Mouse (Mus musculus) erythroblast, embryonic 14.5 days (primary cell): ENCODE data around the gene A2ml1. TPM values are rescaled to one million over a fixed set of nuclear protein-coding genes. Genes with fewer than 3 reads are reported as not detected.
A peak's percentile ranks its signal among the peaks of the same experiment; 100 is the strongest.

ENCODE experiments used
- H3K27me3 ChIP-seq: 2 replicates; pipeline ENCODE4 v1.6.1; 2012; ENCODE audit warnings: inconsistent platforms; ENCODE audit not compliant: control insufficient read depth
- H3K36me3 ChIP-seq: 2 replicates; pipeline ENCODE4 v1.6.1; 2012; ENCODE audit warnings: mild to moderate bottlenecking, inconsistent platforms; ENCODE audit not compliant: control insufficient read depth
- H3K4me1 ChIP-seq: 2 replicates; pipeline ENCODE4 v1.6.1; 2012; ENCODE audit warnings: inconsistent platforms; ENCODE audit not compliant: control insufficient read depth
- H3K4me3 ChIP-seq: replicated peaks from 2 replicates; pipeline ENCODE3; 2012; ENCODE audit warnings: moderate library complexity, mild to moderate bottlenecking, inconsistent platforms
- H3K9me3 ChIP-seq: 2 replicates; pipeline ENCODE4 v1.6.1; 2012; ENCODE audit warnings: low read length, inconsistent platforms, mixed read lengths; ENCODE audit not compliant: control insufficient read depth
- GATA1 ChIP-seq: IDR thresholded peaks from 2 replicates; pipeline ENCODE4 v1.6.1; 2012; ENCODE audit warnings: low read length, inconsistent platforms, mixed read lengths
- TAL1 ChIP-seq: IDR thresholded peaks from 3 replicates; pipeline ENCODE4 v1.6.1; 2012; ENCODE audit warnings: low read length, inconsistent platforms, mixed read lengths
- polyA plus RNA-seq: library from polyadenylated mRNA; stranded (reverse); fragments of >175 nt; gene quantifications from 2 replicates; pipeline ENCODE4 v1.2.3, GENCODE M21; 2012

A2ml1 gene
- polyA plus RNA-seq, 1 experiment: not detected

DNA sequence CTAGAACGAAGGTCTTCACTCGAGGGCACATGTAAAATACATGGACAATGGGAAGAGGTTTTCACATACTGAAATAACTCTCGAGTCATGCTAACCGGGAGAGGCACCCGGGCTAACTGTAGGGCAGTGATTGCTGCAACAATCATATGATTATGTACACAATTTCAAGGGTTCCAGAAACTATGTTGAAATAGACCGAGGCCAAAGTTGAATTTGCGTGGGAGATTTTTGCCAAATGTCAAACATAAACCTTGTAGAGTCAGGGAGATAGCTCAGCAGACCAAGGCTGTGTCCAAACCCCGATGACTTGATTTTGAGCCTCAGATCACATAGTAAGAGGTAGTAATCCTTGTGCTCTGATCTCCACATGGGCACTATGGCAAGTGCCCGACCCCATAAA is 48.7 kb downstream of the A2ml1 start:
- Histone ChIP-seq H3K9me3 (peaks cover 2% of the 10 kb centered on the region; the same call in 1 of the 2 replicates), H3K4me1 (no peaks in the 10 kb centered on the region), H3K27me3 (no peaks in the 10 kb centered on the region), H3K4me3 (no peak overlapping the region), H3K36me3 (no peaks in the 10 kb centered on the region)
- TF ChIP-seq TAL1 (no peak), GATA1 (no peak)

DNA sequence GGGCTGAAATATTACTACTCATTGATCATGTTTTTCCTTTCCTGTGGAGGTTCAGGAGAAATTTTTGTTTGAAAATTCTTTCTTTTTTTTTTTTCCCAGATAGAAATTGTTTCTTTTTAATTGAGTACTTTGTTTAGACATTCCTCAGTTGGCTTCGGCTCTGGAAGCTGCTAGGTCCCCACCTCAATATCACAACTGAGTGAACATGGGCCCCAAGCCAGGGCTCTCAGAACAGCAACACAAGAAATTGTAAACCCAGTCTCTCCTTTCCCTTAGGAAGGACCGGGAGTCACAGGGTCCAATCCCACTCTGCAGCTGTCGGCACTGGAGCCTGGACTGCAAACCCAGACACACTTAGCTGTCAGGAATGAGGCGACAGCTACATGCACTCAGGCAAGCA is 52.9 kb downstream of the A2ml1 start:
- no peak for TF ChIP-seq TAL1
- no peak for TF ChIP-seq GATA1
- H3K4me1 ChIP-seq: no peaks in the 10 kb centered on the region

DNA sequence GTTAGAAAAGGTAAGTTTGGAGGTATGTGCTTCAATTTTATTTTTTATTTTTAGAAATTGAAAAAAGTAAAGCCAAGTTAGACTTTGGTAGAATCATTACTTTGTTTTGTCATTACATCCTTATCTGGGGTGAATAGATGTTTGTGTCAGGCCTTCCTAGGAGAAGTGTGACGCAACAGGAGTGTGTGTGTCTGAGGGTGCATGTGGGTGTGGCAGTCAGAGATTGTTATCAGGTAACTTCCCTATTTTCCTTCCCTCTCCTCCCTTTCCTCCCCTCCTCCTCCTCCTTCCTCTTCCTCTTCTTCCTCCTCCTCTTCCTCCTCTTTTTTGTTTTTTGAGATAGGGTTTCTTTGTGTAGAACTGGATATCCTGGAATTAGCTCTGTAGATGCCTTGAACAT is 54.3 kb downstream of the A2ml1 start:
- no peak for TF ChIP-seq GATA1
- TF ChIP-seq TAL1: no peak
- Histone ChIP-seq H3K4me3 (no peak overlapping the region), H3K4me1 (no peaks in the 10 kb centered on the region), H3K9me3 (peaks cover 9% of the 10 kb centered on the region), H3K36me3 (no peaks in the 10 kb centered on the region), H3K27me3 (no peaks in the 10 kb centered on the region)

More for the DNA sequence above, 52.9 kb downstream of the A2ml1 start:
- H3K36me3 ChIP-seq: no peaks in the 10 kb centered on the region
- H3K27me3 ChIP-seq: no peaks in the 10 kb centered on the region
- no peak overlapping the region for H3K4me3 ChIP-seq
- peaks cover 7% of the 10 kb centered on the region for H3K9me3 ChIP-seq

DNA sequence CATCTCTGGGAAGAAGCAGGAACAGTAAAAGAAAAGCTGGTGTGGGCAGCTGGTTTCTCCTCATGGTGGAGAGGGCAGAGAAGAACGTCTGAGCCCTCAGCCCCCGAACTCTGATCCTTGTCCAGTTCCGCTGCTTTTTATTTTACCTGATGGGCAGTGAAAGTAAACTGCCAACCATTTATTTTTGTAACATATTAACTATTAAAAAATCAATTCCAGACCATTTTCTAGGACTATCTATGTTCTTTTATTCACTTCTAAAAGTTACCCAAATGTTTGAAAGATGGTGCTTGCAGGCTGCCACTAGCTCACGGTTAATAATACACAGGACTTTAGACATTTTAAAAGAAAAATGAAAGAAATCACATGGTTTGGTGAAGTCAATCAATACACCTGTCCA is 54.8 kb downstream of the A2ml1 start, which contains the start of gene Pzp:
Gene Pzp, minus strand, starts transcription at position 120 of the 400 bp plus-strand sequence.
- Histone ChIP-seq H3K36me3 (no peaks in the 10 kb centered on the region; the same call in 1 of the 2 replicates), H3K27me3 (no peaks in the 10 kb centered on the region), H3K9me3 (peaks cover 9% of the 10 kb centered on the region), H3K4me3 (peak within 1 kb of the TSS; percentile 21), H3K4me1 (no peaks in the 10 kb centered on the region)
- TF ChIP-seq TAL1 (no peak), GATA1 (no peak)

DNA sequence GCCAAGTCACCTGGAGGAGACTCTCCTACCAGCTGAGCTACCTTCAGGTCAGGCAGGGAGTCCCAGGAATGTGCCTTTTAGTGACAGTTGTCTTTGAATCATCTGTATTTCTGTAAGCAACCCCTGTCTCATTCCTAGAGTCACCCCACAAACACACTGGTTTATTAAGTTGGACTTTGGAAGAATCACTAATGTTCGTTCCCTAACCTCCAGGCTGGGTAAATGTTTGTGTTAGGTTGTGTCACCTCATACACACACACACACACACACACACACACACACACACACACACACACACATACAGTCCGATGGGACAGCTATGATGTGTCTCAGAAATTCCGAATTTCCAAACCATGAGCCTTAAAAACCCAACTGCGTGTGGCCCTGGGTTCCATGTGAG is 55.6 kb downstream of the A2ml1 start:
- H3K4me1 ChIP-seq: no peaks in the 10 kb centered on the region
- peak overlapping the region; percentile 21 for H3K4me3 ChIP-seq
- H3K9me3 ChIP-seq: peaks cover 9% of the 10 kb centered on the region
- TF ChIP-seq GATA1: no peak
- no peak for TF ChIP-seq TAL1
- H3K27me3 ChIP-seq: no peaks in the 10 kb centered on the region
- H3K36me3 ChIP-seq: no peaks in the 10 kb centered on the region; the same call in 1 of the 2 replicates

DNA sequence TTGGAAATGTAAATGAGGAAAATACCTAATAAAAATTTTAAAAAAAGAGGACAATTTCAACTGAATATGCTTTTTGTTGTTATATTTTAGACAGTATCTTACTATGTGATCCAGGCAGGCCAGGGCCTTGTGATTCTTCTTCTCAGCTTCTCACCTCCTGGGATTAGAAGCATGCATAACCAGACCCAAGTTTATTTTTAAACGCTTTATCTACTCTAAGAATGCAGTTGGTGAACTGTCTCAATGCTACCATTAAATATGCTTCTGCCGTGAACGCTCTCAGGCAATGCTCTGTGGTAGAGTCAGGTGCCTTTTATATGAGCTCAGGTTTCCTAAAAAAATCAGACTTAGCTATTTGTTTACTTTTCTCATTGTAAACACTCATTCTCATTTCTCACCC is 58.0 kb downstream of the A2ml1 start:
- no peak overlapping the region for H3K4me3 ChIP-seq
- H3K27me3 ChIP-seq: no peaks in the 10 kb centered on the region
- no peaks in the 10 kb centered on the region; the same call in 1 of the 2 replicates for H3K36me3 ChIP-seq
- no peaks in the 10 kb centered on the region for H3K4me1 ChIP-seq
- TF ChIP-seq TAL1 (no peak), GATA1 (no peak)
- peaks cover 7% of the 10 kb centered on the region for H3K9me3 ChIP-seq

DNA sequence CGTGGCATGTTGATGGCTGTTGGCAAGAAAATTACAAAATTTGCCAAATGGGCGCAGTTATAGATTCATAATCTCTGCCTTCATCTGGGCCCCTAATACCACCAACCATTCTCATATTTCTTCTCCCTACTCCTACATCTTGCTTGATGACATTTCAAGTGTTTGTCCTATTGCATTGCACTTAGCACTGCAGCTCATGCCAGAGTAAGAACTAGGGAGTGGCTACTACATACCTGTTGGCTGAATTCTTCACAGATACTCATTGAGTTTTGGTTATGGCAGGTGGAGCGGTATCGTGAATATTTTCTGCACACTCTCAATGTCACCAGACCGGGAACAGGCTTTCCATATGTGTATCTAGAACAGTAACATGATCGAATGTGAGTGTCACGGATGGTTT is 62.2 kb downstream of the A2ml1 start:
- H3K27me3 ChIP-seq: no peaks in the 10 kb centered on the region
- no peaks in the 10 kb centered on the region; the same call in 1 of the 2 replicates for H3K36me3 ChIP-seq
- no peak overlapping the region for H3K4me3 ChIP-seq
- peaks cover 6% of the 10 kb centered on the region for H3K9me3 ChIP-seq
- H3K4me1 ChIP-seq: no peaks in the 10 kb centered on the region
- TF ChIP-seq TAL1 (no peak), GATA1 (no peak)

DNA sequence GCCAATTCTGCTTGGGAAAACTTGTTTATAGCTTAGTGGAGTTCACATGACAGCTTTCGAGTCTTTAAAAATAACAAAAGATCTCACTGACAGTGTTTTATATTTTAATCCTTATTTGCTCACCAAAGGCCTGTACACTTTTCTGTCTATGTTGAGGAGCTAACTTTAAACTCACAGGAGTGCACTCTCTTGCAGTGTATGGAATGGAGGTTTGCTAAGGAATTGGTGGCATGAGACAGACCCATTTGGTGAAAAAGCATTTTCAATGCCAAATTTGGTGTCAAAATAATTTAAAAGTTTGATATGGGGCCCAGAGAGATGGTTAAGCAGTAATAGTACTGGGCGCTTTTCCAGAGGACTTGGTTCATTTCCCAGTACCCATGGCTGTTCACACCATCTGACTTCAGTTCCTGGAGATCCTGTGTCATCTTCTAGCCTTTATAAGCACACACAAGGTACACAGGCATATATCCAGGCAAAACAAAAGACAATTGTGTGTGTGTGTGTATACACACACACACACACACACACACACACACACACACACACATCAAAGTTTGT is 75.7 kb downstream of the A2ml1 start:
- Histone ChIP-seq H3K36me3 (no peaks in the 10 kb centered on the region), H3K4me3 (no peak overlapping the region), H3K4me1 (no peaks in the 10 kb centered on the region), H3K9me3 (no peaks in the 10 kb centered on the region), H3K27me3 (no peaks in the 10 kb centered on the region)
- TF ChIP-seq GATA1 (no peak), TAL1 (no peak)

DNA sequence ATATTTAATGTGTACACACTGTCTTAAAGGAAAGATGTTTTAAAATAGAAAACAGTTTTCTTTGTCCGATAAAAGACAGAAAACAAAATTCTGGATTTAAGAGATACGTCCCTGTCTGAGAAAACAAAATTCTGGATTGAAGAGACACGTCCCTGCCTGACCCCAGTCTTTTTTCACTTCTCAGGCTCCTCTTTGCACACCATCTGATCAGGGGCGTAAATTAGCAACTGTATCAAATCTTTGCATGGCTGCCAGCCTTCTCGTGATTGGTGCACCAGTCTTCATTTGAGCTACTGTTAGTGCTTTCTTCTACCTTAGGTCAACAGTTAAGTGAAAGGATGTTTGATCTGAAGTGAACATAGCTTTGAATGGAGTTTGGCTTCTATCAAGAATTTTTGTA is 76.7 kb downstream of the A2ml1 start:
- Histone ChIP-seq H3K4me1 (no peaks in the 10 kb centered on the region), H3K36me3 (no peaks in the 10 kb centered on the region), H3K4me3 (no peak overlapping the region), H3K9me3 (no peaks in the 10 kb centered on the region), H3K27me3 (no peaks in the 10 kb centered on the region)
- TF ChIP-seq GATA1 (no peak), TAL1 (no peak)

DNA sequence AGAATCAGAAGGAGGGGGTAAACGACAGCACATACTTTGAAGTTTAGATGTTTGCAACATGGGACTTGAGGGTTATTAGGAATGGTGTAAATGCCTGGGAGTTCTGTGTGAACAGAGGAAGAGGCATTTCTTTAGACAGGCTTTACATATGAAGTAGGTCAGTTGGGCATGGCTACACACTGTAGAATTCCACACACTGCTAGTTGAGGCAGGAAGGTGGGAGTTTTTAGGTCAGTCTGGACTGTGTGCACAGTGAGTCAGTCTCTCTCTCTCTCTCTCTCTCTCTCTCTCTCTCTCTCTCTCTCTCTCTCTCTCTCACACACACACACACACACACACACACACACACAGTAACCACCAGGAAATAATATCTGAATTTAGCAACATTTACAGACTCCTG is 86.1 kb downstream of the A2ml1 start:
- no peaks in the 10 kb centered on the region for H3K9me3 ChIP-seq
- TF ChIP-seq GATA1 (no peak), TAL1 (no peak)

More for the DNA sequence above, 86.1 kb downstream of the A2ml1 start:
- Histone ChIP-seq H3K4me3 (no peak overlapping the region), H3K27me3 (no peaks in the 10 kb centered on the region), H3K4me1 (no peaks in the 10 kb centered on the region), H3K36me3 (no peaks in the 10 kb centered on the region; the same call in 1 of the 2 replicates)
